Mouse (Mus musculus): ENCODE data around the gene Qser1. TPM values are rescaled to one million over a fixed set of nuclear protein-coding genes. Genes with fewer than 3 reads are reported as not detected.
A peak's percentile ranks its signal among the peaks of the same experiment; 100 is the strongest.
"Not testable (repeated sequence)": the region's sequence is repeated elsewhere in the genome, so short reads cannot be mapped to it uniquely, and the experiment has no call there.

Gene Qser1
- polyA plus RNA-seq, 1 experiment from 2014 or later: 6.8 TPM

- H3K9ac ChIP-seq: no peak overlapping the region
- no peak for ATAC-seq (ENCODE audit: low FRiP score, low read depth)
- WGBS: 33% methylated on average over 16 of the region's 16 CpGs
- peak overlapping the region; percentile 56 for H3K4me3 ChIP-seq
- no peaks in the 10 kb centered on the region for H3K36me3 ChIP-seq
- H3K27me3 ChIP-seq: peaks cover 19% of the 10 kb centered on the region; the same call in 1 of the 2 replicates
- peaks cover 10% of the 10 kb centered on the region for H3K4me1 ChIP-seq (replicated peaks)
- no peak overlapping the region for H3K27ac ChIP-seq (replicated peaks)
- H3K9me3 ChIP-seq: no peaks in the 10 kb centered on the region
- H3K4me2 ChIP-seq: peak overlapping the region; percentile 98
Measured at GRCm38 (mm10) chr2:104848235-104849161, 31.9 kb upstream of the Qser1 start.

DNA sequence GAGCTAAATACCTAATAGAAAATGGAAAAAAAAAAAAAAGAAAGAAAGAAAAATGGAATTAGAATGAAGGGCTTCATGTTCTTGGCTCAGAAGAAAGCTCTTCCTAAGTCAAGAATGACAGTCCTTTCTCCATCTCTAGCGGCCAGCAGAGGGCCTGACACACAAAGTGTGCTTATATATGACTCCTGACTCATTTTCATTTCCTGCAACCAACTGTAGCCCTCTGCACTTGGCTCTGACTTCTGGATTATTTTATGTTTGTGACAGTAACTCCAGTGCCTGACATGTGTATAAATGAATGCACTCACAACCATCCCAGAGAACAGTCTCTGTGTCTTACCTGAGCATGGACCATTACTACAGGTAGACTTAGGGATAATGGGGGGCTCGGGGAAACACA lies 31.1 kb upstream of the Qser1 start:
- Histone ChIP-seq H3K4me2 (no peak overlapping the region), H3K4me3 (no peak overlapping the region), H3K9ac (no peak overlapping the region), H3K4me1 (replicated peaks) (peaks cover 10% of the 10 kb centered on the region), H3K36me3 (no peaks in the 10 kb centered on the region), H3K9me3 (no peaks in the 10 kb centered on the region), H3K27ac (replicated peaks) (no peak overlapping the region), H3K27me3 (peaks cover 15% of the 10 kb centered on the region; the same call in 1 of the 2 replicates)
- WGBS: 61% methylated on average over 2 of the region's 2 CpGs
- no peak for ATAC-seq (ENCODE audit: low FRiP score, low read depth)

GRCm38 (mm10) chr2:104846638-104847414 lies 30.3 kb upstream of the Qser1 start:
- peak; percentile 49; the same call in 1 of the 2 replicates for ATAC-seq (ENCODE audit: low FRiP score, low read depth)
- Histone ChIP-seq H3K9ac (no peak overlapping the region), H3K27me3 (peaks cover 15% of the 10 kb centered on the region; the same call in 1 of the 2 replicates), H3K4me3 (no peak overlapping the region), H3K4me1 (replicated peaks) (peaks cover 10% of the 10 kb centered on the region), H3K9me3 (no peaks in the 10 kb centered on the region), H3K27ac (replicated peaks) (no peak overlapping the region), H3K4me2 (no peak overlapping the region), H3K36me3 (no peaks in the 10 kb centered on the region)
- 37% methylated on average over 4 of the region's 4 CpGs for WGBS

DNA sequence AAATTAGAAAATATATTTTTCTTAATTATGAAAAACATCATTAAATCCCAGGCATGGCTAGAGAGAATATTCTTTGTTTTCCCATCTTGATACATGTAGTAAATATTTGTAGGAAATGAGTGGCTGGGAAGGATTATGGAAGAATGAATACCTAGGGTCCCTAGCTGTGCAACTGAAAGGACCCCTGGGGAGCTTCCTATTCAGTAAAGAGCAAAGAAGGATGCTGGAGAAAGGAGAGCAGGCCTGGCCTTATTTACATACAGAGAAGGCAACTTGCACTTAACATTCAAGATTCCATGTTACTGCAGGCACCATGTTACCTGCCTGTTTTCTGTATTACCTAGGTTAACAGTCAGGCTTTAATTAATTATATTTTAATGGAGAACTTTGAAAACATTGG lies 26.0 kb upstream of the Qser1 start:
- Histone ChIP-seq H3K4me3 (no peak overlapping the region), H3K27ac (replicated peaks) (no peak overlapping the region), H3K9ac (no peak overlapping the region), H3K9me3 (no peaks in the 10 kb centered on the region), H3K36me3 (no peaks in the 10 kb centered on the region), H3K4me2 (no peak overlapping the region), H3K27me3 (no peaks in the 10 kb centered on the region), H3K4me1 (replicated peaks) (no peaks in the 10 kb centered on the region)
- ATAC-seq (ENCODE audit: low FRiP score, low read depth): no peak

DNA sequence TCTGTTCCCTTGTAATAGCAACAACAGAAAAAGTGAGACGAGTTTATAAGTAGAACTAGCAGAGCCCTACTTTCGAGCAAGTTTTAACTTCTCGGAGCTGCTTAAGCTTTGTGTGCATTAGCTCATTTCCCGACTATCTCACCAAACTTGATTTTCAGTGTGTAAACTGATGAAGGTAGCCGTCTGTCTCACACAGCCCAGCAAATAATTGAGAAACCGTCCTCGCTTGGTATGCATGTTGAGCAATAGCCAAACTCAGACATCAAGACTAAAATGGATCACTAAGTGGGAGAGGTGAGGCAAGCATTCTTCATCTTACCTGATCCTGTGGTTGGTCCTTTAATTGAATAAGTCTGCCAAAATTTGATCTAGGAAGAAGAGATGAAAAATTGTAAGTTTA lies 25.2 kb upstream of the Qser1 start:
- H3K27me3 ChIP-seq: no peaks in the 10 kb centered on the region
- WGBS: 91% methylated on average over 7 of the region's 7 CpGs
- no peak overlapping the region for H3K4me3 ChIP-seq
- no peaks in the 10 kb centered on the region for H3K4me1 ChIP-seq (replicated peaks)
- no peak overlapping the region for H3K4me2 ChIP-seq
- no peak overlapping the region for H3K27ac ChIP-seq (replicated peaks)
- no peaks in the 10 kb centered on the region for H3K36me3 ChIP-seq
- no peaks in the 10 kb centered on the region for H3K9me3 ChIP-seq
- ATAC-seq (ENCODE audit: low FRiP score, low read depth): no peak
- no peak overlapping the region for H3K9ac ChIP-seq

DNA sequence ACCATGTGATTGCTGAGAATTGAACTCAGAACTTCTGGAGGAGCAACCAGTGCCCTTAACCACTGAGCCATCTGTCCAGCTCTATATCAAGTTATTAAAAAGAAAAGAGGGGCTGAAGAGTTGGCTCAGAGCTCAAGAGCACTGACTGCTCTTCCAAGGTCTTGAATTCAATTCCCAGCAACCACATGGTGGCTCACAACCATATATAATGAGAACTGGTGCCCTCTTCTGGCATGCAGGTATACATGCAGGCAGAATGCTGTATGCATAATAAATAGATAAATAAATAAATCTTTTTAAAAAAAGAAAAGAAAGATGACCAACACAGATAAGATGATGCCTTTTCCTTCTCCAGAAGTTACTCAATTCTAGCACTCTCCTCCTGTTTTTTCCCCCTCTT lies 24.4 kb upstream of the Qser1 start:
- Histone ChIP-seq H3K4me1 (replicated peaks) (no peaks in the 10 kb centered on the region), H3K9me3 (no peaks in the 10 kb centered on the region), H3K4me3 (no peak overlapping the region), H3K9ac (no peak overlapping the region), H3K27me3 (no peaks in the 10 kb centered on the region), H3K4me2 (no peak overlapping the region), H3K36me3 (no peaks in the 10 kb centered on the region), H3K27ac (replicated peaks) (no peak overlapping the region)
- ATAC-seq (ENCODE audit: low FRiP score, low read depth): no peak

- 88% methylated on average over 2 of the region's 2 CpGs for WGBS
- Histone ChIP-seq H3K4me1 (replicated peaks) (no peaks in the 10 kb centered on the region), H3K27me3 (no peaks in the 10 kb centered on the region), H3K36me3 (no peaks in the 10 kb centered on the region), H3K27ac (replicated peaks) (no peak overlapping the region), H3K9me3 (no peaks in the 10 kb centered on the region), H3K4me3 (no peak overlapping the region), H3K9ac (no peak overlapping the region), H3K4me2 (no peak overlapping the region)
- ATAC-seq (ENCODE audit: low FRiP score, low read depth): no peak
Measured at GRCm38 (mm10) chr2:104832486-104832885, 15.9 kb upstream of the Qser1 start.

GRCm38 (mm10) chr2:104826191-104826590 lies 9.6 kb upstream of the Qser1 start:
- H3K4me3 ChIP-seq: no peak overlapping the region
- no peaks in the 10 kb centered on the region for H3K9me3 ChIP-seq
- H3K27me3 ChIP-seq: no peaks in the 10 kb centered on the region
- ATAC-seq (ENCODE audit: low FRiP score, low read depth): no peak
- H3K4me2 ChIP-seq: no peak overlapping the region
- no peaks in the 10 kb centered on the region for H3K4me1 ChIP-seq (replicated peaks)
- H3K27ac ChIP-seq (replicated peaks): no peak overlapping the region
- no peaks in the 10 kb centered on the region for H3K36me3 ChIP-seq
- no peak overlapping the region for H3K9ac ChIP-seq
- WGBS: 90% methylated on average over 4 of the region's 4 CpGs

- not testable (repeated sequence) for H3K9me3 ChIP-seq; H3K27me3 ChIP-seq; H3K4me2 ChIP-seq; H3K27ac ChIP-seq (replicated peaks); H3K9ac ChIP-seq; ATAC-seq (ENCODE audit: low FRiP score, low read depth); H3K36me3 ChIP-seq; H3K4me3 ChIP-seq
- peaks cover 24% of the 10 kb centered on the region for H3K4me1 ChIP-seq (replicated peaks)
- WGBS: 86% methylated on average over 3 of the region's 3 CpGs
Measured at GRCm38 (mm10) chr2:104818763-104819162, 2.2 kb upstream of the Qser1 start.

DNA sequence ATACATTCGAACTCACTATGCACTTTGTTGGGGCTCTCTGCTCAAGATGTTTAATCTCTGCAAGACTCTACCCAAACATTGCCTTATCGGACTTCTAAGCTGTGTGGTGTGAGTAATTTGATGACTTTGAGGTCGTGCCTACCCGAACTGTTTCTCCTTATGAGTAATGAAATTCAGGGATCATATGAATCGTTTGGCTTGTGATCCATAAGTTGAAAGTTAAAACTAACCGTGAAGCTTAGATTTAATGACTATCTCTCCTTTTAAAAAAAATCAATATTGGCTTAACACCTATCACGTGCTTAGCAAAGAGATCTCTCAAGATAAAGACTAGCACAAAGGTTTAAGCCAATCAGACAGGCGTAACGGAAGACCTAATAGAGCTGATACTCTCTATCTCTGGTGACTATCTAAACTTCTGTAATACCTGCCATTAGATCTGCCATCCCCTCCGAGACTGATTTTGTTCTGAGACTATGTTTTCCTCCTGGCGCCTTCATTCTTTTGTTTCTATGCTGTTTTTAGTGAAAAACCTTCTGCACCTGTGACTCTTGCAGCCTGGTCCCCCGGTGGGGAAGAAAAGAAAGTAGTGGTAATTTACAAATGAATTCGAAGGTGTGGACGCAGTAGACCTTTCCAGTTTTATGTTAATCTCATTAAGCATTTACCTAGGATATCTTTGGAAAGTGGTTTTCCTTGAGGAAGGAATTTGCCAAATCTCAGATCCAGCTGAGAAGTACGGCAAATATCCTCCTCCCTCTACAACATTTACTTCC lies 1.2 kb upstream of the Qser1 start:
- Histone ChIP-seq H3K27ac (replicated peaks) (peak overlapping the region; percentile 92), H3K4me2 (peak overlapping the region; percentile 70), H3K36me3 (no peaks in the 10 kb centered on the region), H3K9ac (peak overlapping the region; percentile 96), H3K4me3 (peak overlapping the region; percentile 71), H3K27me3 (no peaks in the 10 kb centered on the region), H3K4me1 (replicated peaks) (peaks cover 28% of the 10 kb centered on the region), H3K9me3 (no peaks in the 10 kb centered on the region)
- ATAC-seq (ENCODE audit: low FRiP score, low read depth): no peak
- 3% methylated on average over 15 of the region's 15 CpGs for WGBS

GRCm38 (mm10) chr2:104816866-104817439 lies 393 bp upstream of the Qser1 start:
- Histone ChIP-seq H3K27ac (replicated peaks) (peak overlapping the region; percentile 92), H3K9me3 (no peaks in the 10 kb centered on the region), H3K4me2 (peak overlapping the region; percentile 70), H3K36me3 (no peaks in the 10 kb centered on the region), H3K4me1 (replicated peaks) (peaks cover 28% of the 10 kb centered on the region), H3K4me3 (peak overlapping the region; percentile 71), H3K9ac (peak overlapping the region; percentile 96), H3K27me3 (no peaks in the 10 kb centered on the region)
- ATAC-seq (ENCODE audit: low FRiP score, low read depth): peak; percentile 95
- WGBS: under 1% methylated on average over 17 of the region's 51 CpGs

Measured in hindbrain, embryonic 15.5 days (tissue).